Mouse (Mus musculus) WW6 (cell line): ENCODE results near the gene Nrcam.

Experiments used
- DNase-seq: peaks from one replicate; pipeline ENCODE4 v3.0.0-alpha.2; 2013; ENCODE audit warnings: low read depth, low spot score

The Nrcam gene

GRCm38 (mm10) chr12:44357881-44358280 is 29.2 kb downstream of the Nrcam start:
- no peak for DNase-seq

- no peak for DNase-seq
Observed at GRCm38 (mm10) chr12:44371076-44371710, 42.5 kb downstream of the Nrcam start.

GRCm38 (mm10) chr12:44375956-44376355 is 47.3 kb downstream of the Nrcam start:
- DNase-seq, result no peak

GRCm38 (mm10) chr12:44378431-44379161 is 49.9 kb downstream of the Nrcam start:
- no peak for DNase-seq

- no peak for DNase-seq
Observed at GRCm38 (mm10) chr12:44380805-44381204, 52.1 kb downstream of the Nrcam start.

- no peak for DNase-seq
Observed at GRCm38 (mm10) chr12:44386398-44386797, 57.7 kb downstream of the Nrcam start.

GRCm38 (mm10) chr12:44388220-44388619 is 59.5 kb downstream of the Nrcam start:
- no peak for DNase-seq

GRCm38 (mm10) chr12:44390391-44391137 is 61.9 kb downstream of the Nrcam start:
- DNase-seq, result no peak

GRCm38 (mm10) chr12:44394901-44395300 is 66.2 kb downstream of the Nrcam start:
- no peak for DNase-seq

GRCm38 (mm10) chr12:44397782-44398181 is 69.1 kb downstream of the Nrcam start:
- DNase-seq, result no peak

GRCm38 (mm10) chr12:44402134-44402533 is 73.4 kb downstream of the Nrcam start:
- DNase-seq, result no peak

- no peak for DNase-seq
Observed at GRCm38 (mm10) chr12:44403270-44403669, 74.6 kb downstream of the Nrcam start.

GRCm38 (mm10) chr12:44403731-44404424 is 75.2 kb downstream of the Nrcam start:
- DNase-seq, result no peak

- DNase-seq, result no peak
Observed at GRCm38 (mm10) chr12:44409786-44410185, 81.1 kb downstream of the Nrcam start.

- DNase-seq, result no peak
Observed at GRCm38 (mm10) chr12:44411031-44411430, 82.3 kb downstream of the Nrcam start.

GRCm38 (mm10) chr12:44422154-44422866 is 93.6 kb downstream of the Nrcam start:
- DNase-seq, result no peak

- no peak for DNase-seq
Observed at GRCm38 (mm10) chr12:44422867-44423255, 94.2 kb downstream of the Nrcam start.

GRCm38 (mm10) chr12:44424011-44424410 is 95.3 kb downstream of the Nrcam start:
- DNase-seq, result no peak

- DNase-seq, result peak; percentile 28
Observed at GRCm38 (mm10) chr12:44425040-44425439, 96.4 kb downstream of the Nrcam start.

- no peak for DNase-seq
Observed at GRCm38 (mm10) chr12:44430335-44430734, 101.7 kb downstream of the Nrcam start.

- DNase-seq, result no peak
Observed at GRCm38 (mm10) chr12:44430996-44431395, 102.3 kb downstream of the Nrcam start.
